Mouse (Mus musculus) ES-E14 (cell line): ENCODE data around the gene Ranbp17.

Source experiments
- CHD2 ChIP-seq: IDR thresholded peaks from 2 replicates; pipeline ENCODE4 v1.6.1; 2014; ENCODE audit warnings: mild to moderate bottlenecking, low read depth, low read length, inconsistent platforms
- HCFC1 ChIP-seq: IDR thresholded peaks from 2 replicates; pipeline ENCODE4 v1.6.1; 2012; ENCODE audit warnings: low read length, inconsistent platforms, borderline replicate concordance; ENCODE audit not compliant: insufficient read depth
- MAFK ChIP-seq: IDR thresholded peaks from 2 replicates; pipeline ENCODE4 v1.6.1; 2014; ENCODE audit warnings: mild to moderate bottlenecking, low read depth, low read length, inconsistent platforms; ENCODE audit not compliant: insufficient read depth
- ZNF384 ChIP-seq: IDR thresholded peaks from 2 replicates; pipeline ENCODE4 v1.6.1; 2012; ENCODE audit warnings: low read depth, low read length, inconsistent platforms

DNA sequence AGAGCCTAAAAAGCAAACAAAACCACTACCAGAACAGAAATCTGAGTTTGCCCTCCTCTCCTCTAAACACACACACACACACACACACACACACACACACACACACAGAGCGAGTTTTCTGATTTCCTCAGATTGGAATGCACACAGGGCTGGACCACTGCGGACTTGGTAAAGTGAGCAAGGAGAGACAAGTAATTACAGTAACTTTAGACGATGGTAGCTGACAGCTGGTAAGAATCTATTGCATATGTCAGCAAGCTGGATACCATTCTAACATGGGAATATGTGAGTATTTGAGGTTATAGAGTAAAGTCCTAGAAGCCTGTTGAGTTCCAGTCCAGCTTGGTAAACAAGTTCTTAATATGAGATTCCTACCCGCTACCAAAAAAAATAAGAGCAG lies 204.0 kb downstream of the Ranbp17 start:
- TF ChIP-seq CHD2 (no peak), ZNF384 (no peak), MAFK (no peak), HCFC1 (no peak)
